ENCODE assay signal across 15 mouse cellular contexts in the genomic region with DNA sequence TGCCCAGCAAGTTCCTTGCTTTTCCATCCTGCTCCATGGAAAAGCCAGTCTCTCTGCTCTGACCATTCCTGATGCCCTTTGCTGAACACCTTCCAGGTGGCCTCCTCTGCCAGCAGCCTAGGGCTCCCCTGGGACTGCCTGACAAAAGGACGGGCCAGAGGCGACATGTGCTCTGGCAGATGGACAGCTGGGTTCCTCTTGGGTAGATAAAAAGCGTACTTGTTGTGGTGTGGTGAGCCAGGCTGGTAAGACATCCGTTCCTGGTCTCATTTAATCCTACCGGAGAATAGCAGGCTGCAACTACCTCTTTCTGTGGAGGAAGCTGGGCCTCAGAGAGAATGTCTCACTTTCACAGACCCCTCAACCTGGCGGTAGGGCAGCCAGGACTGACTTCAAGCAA. TPM values are rescaled to one million over a fixed set of nuclear protein-coding genes. Genes with fewer than 3 reads are reported as not detected.
DNase-seq lines count a peak whose midpoint lies in the region; ATAC-seq lines count a peak whose summit lies in the region.
"Had no signal": no experiment of that assay in that cellular context is flagged by ENCODE, and none has a peak within 500 bp of the region (broad histone marks: within the 10 kb centered on the region; RNA-seq: fewer than 3 reads in every experiment).

No protein-coding gene starts in this region.

- DNase-seq in embryonic facial prominence, embryonic 14.5 days (ENCODE audit: low spot score): peak; percentile 40
- DNase-seq in spleen, postnatal 36 days (ENCODE audit: low spot score in 2 of 2): no peak
- DNase-seq in heart, embryonic 10.5 days (ENCODE audit: low spot score): no peak
- no peak for DNase-seq in right cerebral cortex, postnatal 36 days (ENCODE audit: low spot score in 2 of 2)
- DNase-seq: adrenal gland, postnatal 14 days; gastrocnemius, postnatal 10 days; heart, postnatal 36 days; right cerebral cortex, postnatal 4 days; thymus, postnatal 25 days had no signal

- H3K27me3 ChIP-seq in neural tube, embryonic 12.5 days (replicated peaks): no peaks in the 10 kb centered on the region
- no peaks in the 10 kb centered on the region for H3K27me3 ChIP-seq in neural tube, embryonic 15.5 days (replicated peaks)
- no peaks in the 10 kb centered on the region for H3K27me3 ChIP-seq in embryonic facial prominence, embryonic 14.5 days (replicated peaks; ENCODE audit: control insufficient read depth, insufficient read depth, low read length)
- H3K27me3 ChIP-seq in liver, embryonic 12.5 days (replicated peaks): peaks cover 6% of the 10 kb centered on the region; the same call in 1 of the 2 replicates
- H3K27me3 ChIP-seq in heart, embryonic 10.5 days (ENCODE audit: insufficient read depth, poor library complexity, severe bottlenecking): peaks cover 31% of the 10 kb centered on the region

- no peaks in the 10 kb centered on the region for H3K9me3 ChIP-seq in neural tube, embryonic 12.5 days
- H3K9me3 ChIP-seq in neural tube, embryonic 15.5 days (replicated peaks): no peaks in the 10 kb centered on the region
- no peaks in the 10 kb centered on the region for H3K9me3 ChIP-seq in embryonic facial prominence, embryonic 14.5 days (ENCODE audit: control insufficient read depth, low read length)
- H3K9me3 ChIP-seq in liver, embryonic 12.5 days (replicated peaks): no peaks in the 10 kb centered on the region
- H3K9me3 ChIP-seq in heart, embryonic 10.5 days: no peaks in the 10 kb centered on the region

- no peak overlapping the region for H3K4me3 ChIP-seq in neural tube, embryonic 12.5 days
- H3K4me3 ChIP-seq in neural tube, embryonic 15.5 days (replicated peaks): no peak overlapping the region
- H3K4me3 ChIP-seq in embryonic facial prominence, embryonic 14.5 days (ENCODE audit: low read depth, low read length): no peak overlapping the region
- H3K4me3 ChIP-seq in liver, embryonic 12.5 days: no peak overlapping the region
- H3K4me3 ChIP-seq in heart, embryonic 10.5 days: no peak overlapping the region

- peak overlapping the region; percentile 46; the same call in 1 of the 2 replicates for H3K27ac ChIP-seq in neural tube, embryonic 12.5 days
- no peak overlapping the region for H3K27ac ChIP-seq in neural tube, embryonic 15.5 days (replicated peaks)
- H3K27ac ChIP-seq in embryonic facial prominence, embryonic 14.5 days (replicated peaks; ENCODE audit: low read depth, low read length): no peak overlapping the region
- no peak overlapping the region for H3K27ac ChIP-seq in liver, embryonic 12.5 days
- no peak overlapping the region for H3K27ac ChIP-seq in heart, embryonic 10.5 days

- H3K4me2 ChIP-seq in neural tube, embryonic 12.5 days (replicated peaks): no peak overlapping the region
- H3K4me2 ChIP-seq in neural tube, embryonic 15.5 days: no peak overlapping the region
- H3K4me2 ChIP-seq in embryonic facial prominence, embryonic 14.5 days (ENCODE audit: low read depth, low read length): no peak overlapping the region
- H3K4me2 ChIP-seq in liver, embryonic 12.5 days: no peak overlapping the region

- peaks cover 22% of the 10 kb centered on the region for H3K4me1 ChIP-seq in neural tube, embryonic 12.5 days
- peaks cover 15% of the 10 kb centered on the region for H3K4me1 ChIP-seq in neural tube, embryonic 15.5 days
- peaks cover 2% of the 10 kb centered on the region; the same call in 1 of the 2 replicates for H3K4me1 ChIP-seq in embryonic facial prominence, embryonic 14.5 days (ENCODE audit: control insufficient read depth, insufficient read depth, low read length)
- peaks cover 13% of the 10 kb centered on the region; the same call in 1 of the 2 replicates for H3K4me1 ChIP-seq in liver, embryonic 12.5 days
- H3K4me1 ChIP-seq in heart, embryonic 10.5 days: peaks cover 30% of the 10 kb centered on the region

- no peaks in the 10 kb centered on the region for H3K36me3 ChIP-seq in neural tube, embryonic 12.5 days
- H3K36me3 ChIP-seq in neural tube, embryonic 15.5 days: no peaks in the 10 kb centered on the region
- no peaks in the 10 kb centered on the region for H3K36me3 ChIP-seq in embryonic facial prominence, embryonic 14.5 days (ENCODE audit: control insufficient read depth, insufficient read depth, low read length)
- H3K36me3 ChIP-seq in liver, embryonic 12.5 days: no peaks in the 10 kb centered on the region
- no peaks in the 10 kb centered on the region for H3K36me3 ChIP-seq in heart, embryonic 10.5 days

- H3K9ac ChIP-seq in neural tube, embryonic 12.5 days: no peak overlapping the region
- no peak overlapping the region for H3K9ac ChIP-seq in neural tube, embryonic 15.5 days (replicated peaks)
- H3K9ac ChIP-seq in embryonic facial prominence, embryonic 14.5 days (ENCODE audit: low read depth, low read length): no peak overlapping the region
- no peak overlapping the region for H3K9ac ChIP-seq in liver, embryonic 12.5 days

- 0 out of 2 replicates have a peak, but pooled peaks have one; percentile 25 for ATAC-seq in neural tube, embryonic 12.5 days (ENCODE audit: low FRiP score, low read depth)
- ATAC-seq in neural tube, embryonic 15.5 days (ENCODE audit: low FRiP score): no peak
- no peak for ATAC-seq in embryonic facial prominence, embryonic 14.5 days (ENCODE audit: low read depth)
- 0 out of 2 replicates have a peak, but pooled peaks have one; percentile 34 for ATAC-seq in liver, embryonic 12.5 days

- WGBS in neural tube, embryonic 12.5 days: 39% methylated on average over 6 of the region's 6 CpGs
- 26% methylated on average over 6 of the region's 6 CpGs for WGBS in neural tube, embryonic 15.5 days
- WGBS in embryonic facial prominence, embryonic 14.5 days: 22% methylated on average over 6 of the region's 6 CpGs
- 19% methylated on average over 6 of the region's 6 CpGs for WGBS in liver, embryonic 12.5 days (ENCODE audit: insufficient replicate concordance)
- WGBS in heart, embryonic 10.5 days: 43% methylated on average over 6 of the region's 6 CpGs

RNA-seq across cellular contexts. Expression of gene Cdcp2, which starts 0.6 kb away (rescaled TPM):
- polyA plus RNA-seq in neural tube, embryonic 12.5 days (2016; fragmentation: Nextera tagmentation; extraction: Ambion mirVana): 0.34 and 0.37 TPM in 2 replicates
- not detected in 2 replicates for polyA plus RNA-seq in neural tube, embryonic 15.5 days (2015; fragmentation: Nextera tagmentation; extraction: Ambion mirVana)
- 0.11 TPM in 1 of 2 replicates, not detected in the other for polyA plus RNA-seq in embryonic facial prominence, embryonic 14.5 days (2014; fragmentation: Nextera tagmentation; extraction: Ambion mirVana)
- polyA plus RNA-seq in liver, embryonic 12.5 days (2016; fragmentation: Nextera tagmentation; extraction: Ambion mirVana): not detected in 2 replicates
- polyA plus RNA-seq in heart, embryonic 10.5 days (2016; fragmentation: Nextera tagmentation; extraction: Ambion mirVana): not detected in 2 replicates
- polyA plus RNA-seq: embryonic facial prominence, embryonic 11.5 days; large intestine, adult 2 months; liver, adult 2 months had no signal

RNA-seq across cellular contexts. Expression of gene Cyb5rl, which starts 29.3 kb away (rescaled TPM):
- polyA plus RNA-seq in neural tube, embryonic 12.5 days (2016; fragmentation: Nextera tagmentation; extraction: Ambion mirVana): 4.3 and 5.2 TPM in 2 replicates
- polyA plus RNA-seq in neural tube, embryonic 15.5 days (2015; fragmentation: Nextera tagmentation; extraction: Ambion mirVana): 4.4 and 4.7 TPM in 2 replicates
- polyA plus RNA-seq in embryonic facial prominence, embryonic 14.5 days (2014; fragmentation: Nextera tagmentation; extraction: Ambion mirVana): 5.3 and 8.6 TPM in 2 replicates
- 3.9 and 4.1 TPM in 2 replicates for polyA plus RNA-seq in liver, embryonic 12.5 days (2016; fragmentation: Nextera tagmentation; extraction: Ambion mirVana)
- polyA plus RNA-seq in heart, embryonic 10.5 days (2016; fragmentation: Nextera tagmentation; extraction: Ambion mirVana): 5.1 and 7.3 TPM in 2 replicates

RNA-seq across cellular contexts. Expression of gene Mrpl37, which starts 29.4 kb away (rescaled TPM):
- 94.2 and 95.4 TPM in 2 replicates for polyA plus RNA-seq in neural tube, embryonic 12.5 days (2016; fragmentation: Nextera tagmentation; extraction: Ambion mirVana)
- polyA plus RNA-seq in neural tube, embryonic 15.5 days (2015; fragmentation: Nextera tagmentation; extraction: Ambion mirVana): 84.9 and 85.5 TPM in 2 replicates
- 91.3 and 95.5 TPM in 2 replicates for polyA plus RNA-seq in embryonic facial prominence, embryonic 14.5 days (2014; fragmentation: Nextera tagmentation; extraction: Ambion mirVana)
- 77.0 and 79.9 TPM in 2 replicates for polyA plus RNA-seq in liver, embryonic 12.5 days (2016; fragmentation: Nextera tagmentation; extraction: Ambion mirVana)
- 117 and 120 TPM in 2 replicates for polyA plus RNA-seq in heart, embryonic 10.5 days (2016; fragmentation: Nextera tagmentation; extraction: Ambion mirVana)

Comparison
In these comparisons a context has a peak if more than half of its experiments do, and no peak if none do; other contexts are left out.
1. ATAC-seq: peak in neural tube, embryonic 12.5 days (single experiment) and liver, embryonic 12.5 days (single experiment); none in neural tube, embryonic 15.5 days (single experiment) and embryonic facial prominence, embryonic 14.5 days (single experiment).